Mouse (Mus musculus) hindbrain, embryonic 12.5 days (tissue): ENCODE data around the gene Hoxb7. TPM values are rescaled to one million over a fixed set of nuclear protein-coding genes. Genes with fewer than 3 reads are reported as not detected.

ENCODE experiments used
- ATAC-seq: fragments of 200-750 bp; cut with Nextera tagmentation; 2 replicates; pipeline ENCODE4 v1.8.0; 2017; ENCODE audit warnings: moderate TSS enrichment; ENCODE audit not compliant: low FRiP score
- H3K27ac ChIP-seq: fragments of 300-500 bp; sonication (generic); 2 replicates; pipeline ENCODE4 v1.5.1; 2016; ENCODE audit warnings: mild to moderate bottlenecking
- H3K27me3 ChIP-seq: fragments of 300-500 bp; sonication (generic); 2 replicates; pipeline ENCODE4 v1.6.1; 2016; ENCODE audit warnings: mild to moderate bottlenecking
- H3K36me3 ChIP-seq: fragments of 300-500 bp; sonication (generic); 2 replicates; pipeline ENCODE4 v1.6.1; 2016; ENCODE audit warnings: mild to moderate bottlenecking
- H3K4me1 ChIP-seq: fragments of 300-500 bp; sonication (generic); 2 replicates; pipeline ENCODE4 v1.6.1; 2016
- H3K4me2 ChIP-seq: fragments of 300-500 bp; sonication (generic); replicated peaks from 2 replicates; pipeline ENCODE4 v1.6.1; 2016; ENCODE audit warnings: mild to moderate bottlenecking
- H3K4me3 ChIP-seq: fragments of 300-500 bp; sonication (generic); 2 replicates; pipeline ENCODE4 v1.5.1; 2016; ENCODE audit warnings: mild to moderate bottlenecking
- H3K9ac ChIP-seq: fragments of 300-500 bp; sonication (generic); 2 replicates; pipeline ENCODE4 v1.6.1; 2016; ENCODE audit warnings: mild to moderate bottlenecking, moderate library complexity
- H3K9me3 ChIP-seq: fragments of 300-500 bp; sonication (generic); replicated peaks from 2 replicates; pipeline ENCODE4 v1.6.1; 2016; ENCODE audit warnings: mild to moderate bottlenecking
- WGBS: fragments of 180-500 bp; shearing (Covaris S2); methylation state at CpG from one replicate; pipeline ENCODE4 v1.1.7; 2016; 5-methylcytosine and 5-hydroxymethylcytosine counted together
- polyA plus RNA-seq: library from polyadenylated mRNA; unstranded; fragments of >200 nt; fragmentation: Nextera tagmentation; extraction: Ambion mirVana; gene quantifications from 2 replicates; pipeline ENCODE4 v1.2.1, GENCODE M21; 2016

Hoxb7 gene
- polyA plus RNA-seq, 1 experiment from 2014 or later = 11.0 TPM

- ATAC-seq = no peak
- Histone ChIP-seq H3K36me3 (no peaks in the 10 kb centered on the region), H3K4me2 (no peak overlapping the region), H3K4me3 (no peak overlapping the region), H3K4me1 (no peaks in the 10 kb centered on the region; the same call in 1 of the 2 replicates), H3K9ac (no peak overlapping the region), H3K9me3 (no peaks in the 10 kb centered on the region), H3K27ac (no peak overlapping the region), H3K27me3 (peaks cover 100% of the 10 kb centered on the region)
- 1% methylated on average over 23 of the region's 23 CpGs for WGBS
Observed at GRCm38 (mm10) chr11:96260310-96260970, 26.0 kb upstream of the Hoxb7 start.

GRCm38 (mm10) chr11:96261323-96261890 lies 25.0 kb upstream of the Hoxb7 start:
- H3K4me2 ChIP-seq = no peak overlapping the region
- no peak for ATAC-seq
- H3K4me1 ChIP-seq = no peaks in the 10 kb centered on the region; the same call in 1 of the 2 replicates
- peaks cover 100% of the 10 kb centered on the region for H3K27me3 ChIP-seq
- H3K9me3 ChIP-seq = no peaks in the 10 kb centered on the region
- WGBS = 1% methylated on average over 24 of the region's 24 CpGs
- no peak overlapping the region for H3K27ac ChIP-seq
- no peak overlapping the region for H3K9ac ChIP-seq
- H3K36me3 ChIP-seq = no peaks in the 10 kb centered on the region
- H3K4me3 ChIP-seq = no peak overlapping the region

- no peaks in the 10 kb centered on the region; the same call in 1 of the 2 replicates for H3K4me1 ChIP-seq
- H3K36me3 ChIP-seq = no peaks in the 10 kb centered on the region
- no peak overlapping the region for H3K27ac ChIP-seq
- H3K9ac ChIP-seq = no peak overlapping the region
- H3K4me2 ChIP-seq = no peak overlapping the region
- H3K9me3 ChIP-seq = no peaks in the 10 kb centered on the region
- H3K27me3 ChIP-seq = peaks cover 100% of the 10 kb centered on the region
- ATAC-seq = no peak
- WGBS = 7% methylated on average over 6 of the region's 6 CpGs
- no peak overlapping the region for H3K4me3 ChIP-seq
Observed at GRCm38 (mm10) chr11:96262262-96262830, 24.1 kb upstream of the Hoxb7 start.

GRCm38 (mm10) chr11:96263636-96264389 lies 22.6 kb upstream of the Hoxb7 start:
- Histone ChIP-seq H3K4me3 (no peak overlapping the region), H3K36me3 (no peaks in the 10 kb centered on the region), H3K27me3 (peaks cover 98% of the 10 kb centered on the region), H3K4me1 (no peaks in the 10 kb centered on the region; the same call in 1 of the 2 replicates), H3K4me2 (no peak overlapping the region), H3K9me3 (no peaks in the 10 kb centered on the region), H3K27ac (no peak overlapping the region), H3K9ac (no peak overlapping the region)
- no peak for ATAC-seq
- under 1% methylated on average over 33 of the region's 33 CpGs for WGBS

- no peak overlapping the region for H3K27ac ChIP-seq
- H3K9ac ChIP-seq = no peak overlapping the region
- peaks cover 98% of the 10 kb centered on the region for H3K27me3 ChIP-seq
- H3K9me3 ChIP-seq = no peaks in the 10 kb centered on the region
- H3K4me3 ChIP-seq = no peak overlapping the region
- no peaks in the 10 kb centered on the region for H3K36me3 ChIP-seq
- under 1% methylated on average over 8 of the region's 8 CpGs for WGBS
- H3K4me2 ChIP-seq = no peak overlapping the region
- H3K4me1 ChIP-seq = no peaks in the 10 kb centered on the region; the same call in 1 of the 2 replicates
- ATAC-seq = no peak
Observed at GRCm38 (mm10) chr11:96264390-96265020, 21.9 kb upstream of the Hoxb7 start.

DNA sequence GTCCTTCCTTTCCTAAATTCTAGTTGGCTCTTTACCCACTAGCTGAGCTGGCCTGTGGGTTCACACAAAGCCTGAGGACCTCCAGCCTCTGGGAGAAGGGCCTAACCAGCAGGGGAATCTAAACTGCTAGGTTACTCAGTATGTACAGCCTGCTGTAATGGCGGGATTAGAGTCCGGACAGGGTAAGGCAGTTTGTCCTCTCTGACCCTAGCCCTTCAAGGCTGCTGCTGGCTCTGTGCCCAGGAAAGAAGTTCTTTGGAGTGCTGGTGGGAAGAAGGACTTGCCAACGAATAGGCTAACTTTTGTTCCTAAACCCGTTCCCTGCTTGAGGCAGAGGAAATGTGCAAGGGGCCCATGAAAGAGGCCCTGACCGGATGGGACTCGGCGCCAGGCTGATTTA lies 20.5 kb upstream of the Hoxb7 start:
- no peak for ATAC-seq
- no peaks in the 10 kb centered on the region for H3K9me3 ChIP-seq
- no peak overlapping the region for H3K4me2 ChIP-seq
- H3K27ac ChIP-seq = no peak overlapping the region
- H3K9ac ChIP-seq = no peak overlapping the region
- no peak overlapping the region for H3K4me3 ChIP-seq
- peaks cover 98% of the 10 kb centered on the region for H3K27me3 ChIP-seq
- H3K36me3 ChIP-seq = no peaks in the 10 kb centered on the region
- no peaks in the 10 kb centered on the region for H3K4me1 ChIP-seq
- 0% methylated on average over 7 of the region's 7 CpGs for WGBS

DNA sequence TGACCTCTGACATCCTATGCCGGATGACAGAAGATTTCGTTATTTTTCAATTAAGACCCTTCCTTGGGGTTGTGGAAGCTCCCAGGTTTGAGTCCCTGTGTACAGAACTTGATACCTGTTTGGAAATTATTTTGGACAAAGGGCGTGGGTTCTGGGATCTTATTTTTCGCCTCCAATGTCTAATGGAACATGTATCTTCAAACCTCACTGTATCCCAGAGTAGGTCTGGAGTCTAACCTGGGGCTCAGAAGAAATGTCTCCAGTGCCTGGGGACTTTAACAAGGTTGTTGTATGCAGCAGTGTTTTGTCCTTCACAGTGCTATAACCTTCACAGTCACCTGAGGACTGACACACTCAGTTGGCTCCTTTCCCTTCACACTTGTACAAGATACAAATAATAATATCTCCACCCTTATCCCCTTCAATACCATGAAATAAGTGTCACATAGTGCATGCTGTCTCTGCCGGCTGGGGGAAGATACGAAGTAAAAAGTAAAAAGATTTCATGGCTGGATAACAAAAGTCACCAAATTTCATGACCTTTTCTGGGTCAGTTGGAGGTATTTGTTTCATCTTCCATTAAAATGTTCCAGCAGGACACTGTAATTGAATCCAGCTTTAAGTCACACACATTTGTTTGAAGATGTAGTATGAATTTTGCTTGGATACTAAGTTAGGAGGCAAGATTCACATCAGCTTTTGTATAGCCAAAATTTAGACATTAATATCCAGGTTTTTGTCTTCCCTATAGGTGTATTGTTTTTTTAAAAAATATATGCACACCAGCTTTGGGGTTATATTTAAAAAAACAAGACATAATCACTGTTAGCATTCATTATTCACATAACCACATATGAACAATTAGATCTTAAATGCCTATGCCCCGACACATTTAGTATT lies 19.2 kb upstream of the Hoxb7 start:
- Histone ChIP-seq H3K4me3 (no peak overlapping the region), H3K9me3 (no peaks in the 10 kb centered on the region), H3K4me2 (no peak overlapping the region), H3K9ac (no peak overlapping the region), H3K27ac (no peak overlapping the region), H3K27me3 (peaks cover 98% of the 10 kb centered on the region), H3K4me1 (peaks cover 3% of the 10 kb centered on the region; the same call in 1 of the 2 replicates), H3K36me3 (no peaks in the 10 kb centered on the region)
- WGBS = 9% methylated on average over 7 of the region's 7 CpGs
- no peak for ATAC-seq

DNA sequence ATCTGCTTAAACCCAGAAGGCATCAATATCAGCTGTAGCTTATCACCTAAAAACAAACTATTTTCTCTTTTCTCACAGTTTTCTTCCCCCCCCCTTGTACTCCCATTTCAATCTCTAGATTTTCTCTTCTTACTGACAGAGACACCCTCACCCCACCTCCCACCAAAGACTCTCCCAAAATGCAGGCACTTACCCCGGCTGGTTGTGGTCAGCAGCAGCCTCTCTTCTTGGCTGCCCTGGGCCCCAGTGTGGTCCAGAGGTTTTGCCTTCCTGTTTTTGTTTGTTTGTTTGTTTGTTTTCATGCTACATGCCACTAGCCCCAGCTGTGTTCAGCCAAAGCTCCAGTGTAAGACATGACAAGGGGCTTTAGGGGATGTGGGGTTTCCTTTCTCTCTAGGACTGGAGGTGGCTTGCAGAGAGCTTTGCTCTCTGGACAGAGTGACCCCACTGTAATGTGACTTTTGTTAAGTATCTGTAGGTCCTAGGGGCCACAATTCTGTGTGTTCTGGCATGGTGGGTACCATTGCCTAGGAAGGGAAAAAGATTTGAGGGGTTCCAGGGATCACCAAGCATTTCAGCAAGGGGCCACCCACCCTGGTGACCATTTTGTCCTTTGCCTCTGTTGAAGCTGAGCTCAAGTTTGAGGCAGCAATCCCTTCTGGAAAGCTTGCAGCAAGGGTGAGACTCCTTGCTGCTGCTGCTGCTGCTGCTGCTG lies 18.2 kb upstream of the Hoxb7 start:
- H3K36me3 ChIP-seq = no peaks in the 10 kb centered on the region
- H3K27ac ChIP-seq = no peak overlapping the region
- H3K4me2 ChIP-seq = no peak overlapping the region
- no peak overlapping the region for H3K9ac ChIP-seq
- 4% methylated on average over 1 of the region's 1 CpGs for WGBS
- ATAC-seq = no peak
- H3K4me1 ChIP-seq = peaks cover 6% of the 10 kb centered on the region
- H3K9me3 ChIP-seq = no peaks in the 10 kb centered on the region
- H3K27me3 ChIP-seq = peaks cover 98% of the 10 kb centered on the region
- H3K4me3 ChIP-seq = no peak overlapping the region

DNA sequence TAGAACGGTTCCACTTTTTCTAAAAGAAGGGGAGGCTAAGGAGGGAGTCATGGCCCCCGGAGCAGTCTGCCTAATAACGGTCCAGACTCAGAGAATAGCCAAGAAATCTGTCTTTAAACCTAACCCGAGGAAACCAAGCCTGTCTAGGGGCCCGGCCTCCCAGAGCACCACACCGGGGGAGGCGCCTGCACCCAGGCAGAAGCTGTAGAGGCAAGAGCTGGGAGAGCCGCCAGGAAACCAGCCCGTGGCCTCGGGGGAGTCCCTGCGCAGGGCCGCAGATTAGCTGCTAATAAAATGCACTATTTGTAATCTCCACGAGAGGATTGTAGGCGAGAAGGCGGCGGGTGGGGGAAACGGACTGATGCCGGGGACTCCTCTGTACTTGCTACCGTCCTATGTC lies 16.6 kb upstream of the Hoxb7 start:
- Histone ChIP-seq H3K4me3 (no peak overlapping the region), H3K36me3 (no peaks in the 10 kb centered on the region), H3K9me3 (no peaks in the 10 kb centered on the region), H3K4me1 (peaks cover 6% of the 10 kb centered on the region), H3K27ac (no peak overlapping the region), H3K27me3 (peaks cover 98% of the 10 kb centered on the region), H3K4me2 (no peak overlapping the region), H3K9ac (no peak overlapping the region)
- whole genome bisulfite sequencing = 1% methylated on average over 19 of the region's 19 CpGs
- ATAC-seq = no peak

- Histone ChIP-seq H3K9ac (peak within 1 kb of the TSS; percentile 23; the same call in 1 of the 2 replicates), H3K36me3 (no peaks in the 10 kb centered on the region), H3K27me3 (peaks cover 98% of the 10 kb centered on the region), H3K4me1 (peaks cover 6% of the 10 kb centered on the region), H3K9me3 (no peaks in the 10 kb centered on the region), H3K27ac (no peak within 1 kb of the TSS), H3K4me2 (0 out of 2 replicates have a peak within 1 kb of the TSS, but pooled peaks have one; percentile 15), H3K4me3 (peak within 1 kb of the TSS; percentile 23)
- no peak for ATAC-seq
- WGBS = 1% methylated on average over 40 of the region's 40 CpGs
Observed at GRCm38 (mm10) chr11:96270996-96271540, 15.4 kb upstream of the Hoxb7 start, which contains the start of gene Hoxb9. Gene Hoxb9 (plus strand): TSS chr11:96271457.
